Mouse (Mus musculus): Measurements from ENCODE around the gene Tpi1. TPM values are rescaled to one million over a fixed set of nuclear protein-coding genes. Genes with fewer than 3 reads are reported as not detected.

Tpi1 gene
- polyA plus RNA-seq, 1 experiment from 2014 or later: 461 TPM

DNA sequence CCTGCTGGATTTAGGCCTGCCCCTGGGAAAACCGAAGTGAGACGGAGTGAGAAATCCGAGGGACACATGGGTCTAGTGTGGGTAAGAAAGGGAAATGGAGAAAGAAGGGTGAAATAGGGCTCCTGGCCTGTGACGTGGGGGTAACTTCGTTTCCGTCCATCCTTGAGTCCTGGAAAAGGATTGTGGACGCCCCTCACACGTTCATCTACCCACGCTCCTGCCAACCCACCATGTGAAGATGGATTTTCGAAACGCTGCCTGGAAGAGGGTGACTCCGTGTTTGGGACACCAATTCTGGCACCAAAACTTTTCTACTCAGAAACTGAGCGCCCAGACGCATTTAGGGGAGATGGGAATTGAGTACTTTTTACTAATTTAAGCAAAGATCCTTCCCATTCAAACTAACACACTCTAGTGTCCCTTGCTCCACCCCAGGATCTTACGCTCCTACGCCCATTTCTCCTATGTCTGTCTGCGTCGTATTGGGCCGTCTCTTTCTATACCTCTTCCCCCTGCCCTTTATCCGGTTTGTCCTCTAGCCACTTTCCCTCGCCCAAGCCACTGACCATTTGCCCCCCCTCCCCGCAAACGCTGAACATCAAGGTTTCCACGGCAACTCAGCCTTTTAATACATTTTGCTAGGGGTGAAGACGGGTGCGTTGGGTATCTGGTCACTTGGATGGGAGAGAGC, 43.9 kb upstream of the Tpi1 start:
- 19% methylated on average over 26 of the region's 26 CpGs for WGBS
- Histone ChIP-seq H3K4me2 (ENCODE audit: low read length) (peak overlapping the region; percentile 76), H3K9ac (ENCODE audit: low read depth, low read length) (peak overlapping the region; percentile 96), H3K36me3 (ENCODE audit: control insufficient read depth, insufficient read depth, low read length) (peaks cover 5% of the 10 kb centered on the region; the same call in 1 of the 2 replicates), H3K9me3 (replicated peaks; ENCODE audit: control insufficient read depth, low read length, poor library complexity, severe bottlenecking) (no peaks in the 10 kb centered on the region), H3K27ac (ENCODE audit: low read length) (peak overlapping the region; percentile 99), H3K4me3 (ENCODE audit: low read depth, low read length) (peak overlapping the region; percentile 72), H3K27me3 (ENCODE audit: control insufficient read depth, insufficient read depth, low read depth, low read length) (no peaks in the 10 kb centered on the region), H3K4me1 (ENCODE audit: control insufficient read depth, insufficient read depth, low read length) (peaks cover 52% of the 10 kb centered on the region)
- ATAC-seq: no peak

DNA sequence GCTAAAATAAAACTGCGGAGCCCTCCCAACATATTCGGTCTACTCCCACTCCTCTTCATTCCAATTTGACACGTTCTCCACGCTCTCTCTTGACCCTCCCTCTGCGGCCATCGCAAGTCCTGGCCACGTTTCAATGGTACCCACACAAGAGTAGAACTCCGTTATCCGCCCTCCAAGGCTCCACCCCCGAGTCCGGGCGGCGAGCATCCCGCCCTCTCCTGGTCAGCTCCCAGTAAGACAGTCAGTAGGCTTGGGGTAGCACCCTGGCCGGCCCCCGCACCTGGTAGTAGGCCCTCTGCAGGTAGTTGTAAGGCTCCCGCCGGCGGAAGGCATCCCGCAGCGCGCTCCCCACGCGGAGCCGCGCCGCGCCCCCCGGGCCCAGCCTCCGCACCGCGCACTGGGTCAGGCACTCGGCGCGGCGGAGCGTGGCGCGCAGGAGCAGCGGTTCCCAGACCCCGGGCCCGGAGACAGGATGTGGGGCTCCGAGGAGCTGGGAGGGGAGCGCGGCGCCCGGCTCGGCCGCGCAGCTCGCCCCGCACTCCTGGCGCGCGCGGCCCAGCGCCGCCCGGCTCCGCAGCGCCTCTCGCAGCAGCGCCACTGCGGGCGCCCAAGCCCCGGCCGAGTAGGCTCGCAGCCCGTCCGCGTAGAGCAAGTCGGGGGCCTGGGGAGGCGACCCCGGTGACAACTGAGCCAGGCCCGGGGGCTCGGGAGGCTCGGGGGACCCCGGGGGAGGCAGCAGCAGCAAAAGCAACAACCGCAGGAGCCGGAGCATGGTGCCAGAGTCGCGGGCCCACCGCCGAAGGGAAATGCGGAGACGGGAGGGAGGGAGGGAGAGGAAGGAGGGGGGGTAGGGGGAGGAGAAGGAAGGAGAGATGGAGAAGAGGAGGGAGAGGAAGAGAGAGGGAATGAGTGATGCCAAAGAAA, 43.1 kb upstream of the Tpi1 start, which contains the start of gene P3h3:
Gene P3h3 (minus strand): TSS at position 837 of the 924 bp plus-strand sequence.
- ATAC-seq: peak; percentile 91
- Histone ChIP-seq H3K27me3 (ENCODE audit: control insufficient read depth, insufficient read depth, low read depth, low read length) (no peaks in the 10 kb centered on the region), H3K4me2 (ENCODE audit: low read length) (peak within 1 kb of the TSS; percentile 76), H3K4me1 (ENCODE audit: control insufficient read depth, insufficient read depth, low read length) (peaks cover 47% of the 10 kb centered on the region), H3K27ac (ENCODE audit: low read length) (peak within 1 kb of the TSS; percentile 99), H3K9me3 (replicated peaks; ENCODE audit: control insufficient read depth, low read length, poor library complexity, severe bottlenecking) (no peaks in the 10 kb centered on the region), H3K4me3 (ENCODE audit: low read depth, low read length) (peak within 1 kb of the TSS; percentile 72), H3K9ac (ENCODE audit: low read depth, low read length) (peak within 1 kb of the TSS; percentile 96), H3K36me3 (ENCODE audit: control insufficient read depth, insufficient read depth, low read length) (peaks cover 5% of the 10 kb centered on the region; the same call in 1 of the 2 replicates)
- under 1% methylated on average over 68 of the region's 86 CpGs for WGBS

DNA sequence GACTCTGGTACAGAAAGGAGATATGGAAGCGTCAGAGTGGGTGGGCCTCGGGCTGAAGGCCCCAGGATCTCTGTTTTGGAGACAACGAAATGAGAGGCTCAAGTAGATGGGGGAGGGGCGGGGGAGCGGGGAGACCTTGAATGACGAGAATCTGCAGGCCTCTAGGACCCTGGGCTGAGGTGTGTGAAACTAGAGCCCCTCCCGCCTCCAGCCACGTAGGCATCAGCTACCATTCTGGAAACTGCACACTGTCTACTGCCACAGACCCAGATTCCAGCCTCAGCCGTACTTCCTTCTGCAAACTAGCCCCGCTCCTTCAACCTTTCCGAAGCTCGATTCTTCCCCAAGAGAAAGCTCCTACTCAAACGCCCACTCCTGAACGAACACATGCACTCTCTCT, 42.2 kb upstream of the Tpi1 start:
- Histone ChIP-seq H3K9me3 (replicated peaks; ENCODE audit: control insufficient read depth, low read length, poor library complexity, severe bottlenecking) (no peaks in the 10 kb centered on the region), H3K9ac (ENCODE audit: low read depth, low read length) (peak overlapping the region; percentile 96), H3K27ac (ENCODE audit: low read length) (peak overlapping the region; percentile 99), H3K36me3 (ENCODE audit: control insufficient read depth, insufficient read depth, low read length) (peaks cover 5% of the 10 kb centered on the region; the same call in 1 of the 2 replicates), H3K4me3 (ENCODE audit: low read depth, low read length) (peak overlapping the region; percentile 72), H3K27me3 (ENCODE audit: control insufficient read depth, insufficient read depth, low read depth, low read length) (no peaks in the 10 kb centered on the region), H3K4me2 (ENCODE audit: low read length) (peak overlapping the region; percentile 76), H3K4me1 (ENCODE audit: control insufficient read depth, insufficient read depth, low read length) (peaks cover 38% of the 10 kb centered on the region)
- ATAC-seq: peak; percentile 90
- WGBS: 8% methylated on average over 14 of the region's 14 CpGs

DNA sequence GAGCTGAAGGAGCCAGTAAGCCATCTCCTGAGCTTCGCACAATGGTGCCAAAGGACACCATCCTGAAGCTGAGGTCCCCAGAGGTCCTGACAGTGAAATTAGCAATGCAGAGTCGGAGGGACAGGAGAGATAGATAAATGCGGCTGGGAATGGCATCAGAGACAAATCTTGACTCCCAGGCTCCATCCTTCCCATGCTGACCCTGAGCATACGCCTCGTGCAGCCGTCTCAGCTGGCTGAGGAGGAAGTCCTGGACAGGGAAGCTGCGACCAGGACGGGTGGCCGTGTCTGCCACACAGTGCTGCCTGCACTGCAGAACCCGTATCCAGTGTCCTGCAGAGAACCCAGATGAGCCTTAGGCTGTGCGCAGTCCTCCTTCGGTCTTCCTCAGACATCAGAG, 40.6 kb upstream of the Tpi1 start:
- H3K27me3 ChIP-seq (ENCODE audit: control insufficient read depth, insufficient read depth, low read depth, low read length): no peaks in the 10 kb centered on the region
- no peak overlapping the region for H3K9ac ChIP-seq (ENCODE audit: low read depth, low read length)
- H3K4me1 ChIP-seq (ENCODE audit: control insufficient read depth, insufficient read depth, low read length): peaks cover 21% of the 10 kb centered on the region
- H3K36me3 ChIP-seq (ENCODE audit: control insufficient read depth, insufficient read depth, low read length): no peaks in the 10 kb centered on the region
- no peak overlapping the region for H3K4me2 ChIP-seq (ENCODE audit: low read length)
- WGBS: 79% methylated on average over 12 of the region's 12 CpGs
- ATAC-seq: no peak
- no peak overlapping the region for H3K27ac ChIP-seq (ENCODE audit: low read length)
- no peak overlapping the region for H3K4me3 ChIP-seq (ENCODE audit: low read depth, low read length)
- no peaks in the 10 kb centered on the region for H3K9me3 ChIP-seq (replicated peaks; ENCODE audit: control insufficient read depth, low read length, poor library complexity, severe bottlenecking)

DNA sequence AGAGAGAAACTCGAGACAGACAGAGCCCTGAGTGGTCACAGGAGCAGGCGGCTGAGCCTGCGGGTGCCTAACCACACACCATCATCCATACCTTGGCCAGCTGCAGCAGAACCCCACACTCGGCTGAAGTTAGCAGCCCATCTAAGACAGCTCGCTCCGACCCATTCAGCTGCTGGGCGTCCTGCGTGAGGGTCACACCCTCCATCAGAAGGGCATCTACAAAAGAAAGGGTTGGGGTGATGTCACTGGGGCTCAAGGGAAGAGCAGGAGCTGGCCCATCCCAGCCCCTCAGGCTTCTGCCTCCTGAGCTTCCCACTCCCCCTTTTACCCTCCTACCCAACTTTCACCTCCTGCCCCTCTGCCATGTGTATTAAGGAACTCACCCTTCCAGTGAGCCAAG, 36.4 kb upstream of the Tpi1 start:
- Histone ChIP-seq H3K27ac (ENCODE audit: low read length) (no peak overlapping the region), H3K4me2 (ENCODE audit: low read length) (no peak overlapping the region), H3K9me3 (replicated peaks; ENCODE audit: control insufficient read depth, low read length, poor library complexity, severe bottlenecking) (no peaks in the 10 kb centered on the region), H3K36me3 (ENCODE audit: control insufficient read depth, insufficient read depth, low read length) (no peaks in the 10 kb centered on the region), H3K27me3 (ENCODE audit: control insufficient read depth, insufficient read depth, low read depth, low read length) (no peaks in the 10 kb centered on the region), H3K4me1 (ENCODE audit: control insufficient read depth, insufficient read depth, low read length) (peaks cover 5% of the 10 kb centered on the region), H3K9ac (ENCODE audit: low read depth, low read length) (no peak overlapping the region), H3K4me3 (ENCODE audit: low read depth, low read length) (no peak overlapping the region)
- WGBS: 65% methylated on average over 8 of the region's 8 CpGs
- ATAC-seq: no peak

DNA sequence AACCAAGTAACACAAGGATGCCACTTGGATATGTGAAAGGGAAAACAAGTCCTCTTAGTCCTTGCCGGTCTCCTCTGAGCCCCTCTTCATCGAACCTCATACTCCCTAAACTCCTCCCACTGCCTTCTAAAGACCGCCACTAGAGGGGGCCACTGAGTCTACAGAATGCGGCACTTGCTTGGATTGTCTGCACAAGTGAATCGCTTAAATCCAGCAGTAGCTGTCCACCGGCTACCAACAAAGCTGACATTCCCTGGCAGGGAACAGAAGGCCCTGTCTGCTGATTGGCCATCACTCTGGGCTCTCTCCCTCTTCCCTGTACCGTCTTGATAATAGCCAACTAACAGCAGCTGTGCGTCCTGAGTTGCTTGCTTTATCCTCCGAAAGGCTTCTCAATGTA, 33.2 kb upstream of the Tpi1 start:
- Histone ChIP-seq H3K9ac (ENCODE audit: low read depth, low read length) (no peak overlapping the region), H3K4me1 (ENCODE audit: control insufficient read depth, insufficient read depth, low read length) (peaks cover 3% of the 10 kb centered on the region; the same call in 1 of the 2 replicates), H3K27me3 (ENCODE audit: control insufficient read depth, insufficient read depth, low read depth, low read length) (no peaks in the 10 kb centered on the region), H3K36me3 (ENCODE audit: control insufficient read depth, insufficient read depth, low read length) (0 out of 2 replicates have a peak, but pooled peaks cover 3% of the 10 kb centered on the region), H3K9me3 (replicated peaks; ENCODE audit: control insufficient read depth, low read length, poor library complexity, severe bottlenecking) (no peaks in the 10 kb centered on the region), H3K4me3 (ENCODE audit: low read depth, low read length) (no peak overlapping the region), H3K27ac (ENCODE audit: low read length) (peak overlapping the region; percentile 74), H3K4me2 (ENCODE audit: low read length) (peak overlapping the region; percentile 30; the same call in 1 of the 2 replicates)
- peak; percentile 89 for ATAC-seq
- WGBS: 2% methylated on average over 9 of the region's 9 CpGs

DNA sequence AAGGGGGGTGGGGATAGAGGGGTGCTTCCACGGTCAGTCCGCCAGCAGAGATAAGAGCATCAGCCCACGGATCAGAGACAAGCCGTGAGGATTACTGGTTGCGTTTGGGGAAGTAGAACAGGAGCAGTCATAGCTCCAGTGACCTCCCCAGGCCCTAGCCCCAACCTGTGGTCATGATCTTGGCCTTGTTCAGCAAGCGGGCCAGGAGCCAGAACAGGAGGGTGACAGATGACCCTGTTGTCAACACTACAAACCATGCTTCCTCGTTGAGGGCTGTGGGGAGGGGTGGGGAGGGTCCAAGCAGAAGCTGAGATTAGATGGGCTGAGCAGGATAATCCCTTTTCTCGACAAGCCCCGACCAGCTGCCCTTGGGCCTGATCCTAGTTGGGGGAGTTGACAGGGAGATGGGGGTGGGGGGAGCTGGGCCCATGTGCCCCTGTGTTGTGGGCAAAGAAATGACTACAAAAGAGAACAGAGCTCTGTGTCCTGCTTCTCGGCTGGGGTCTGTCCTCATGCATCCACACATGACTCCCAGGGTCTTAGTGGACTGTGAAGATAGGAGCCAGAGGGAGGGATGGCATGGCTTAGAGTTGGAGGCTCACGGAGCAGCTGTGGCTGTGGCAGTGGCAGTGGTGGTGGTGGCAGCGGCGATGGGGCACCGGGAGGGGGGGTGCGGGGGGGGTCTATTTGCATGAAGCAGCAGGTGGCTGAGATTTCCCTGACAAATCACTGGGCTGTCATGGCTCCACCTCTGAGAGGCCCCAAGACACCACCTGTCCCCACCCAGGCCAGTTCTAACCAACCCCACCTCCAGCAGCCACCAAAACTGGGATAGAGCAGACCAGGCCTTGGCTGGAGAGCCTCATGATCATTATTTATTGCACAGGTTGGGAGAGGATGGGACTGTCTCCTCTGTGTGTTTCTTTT, 26.4 kb upstream of the Tpi1 start, which contains the start of gene Gnb3:
Gene Gnb3 (minus strand): TSS at position 35 of the 927 bp plus-strand sequence.
- no peak within 1 kb of the TSS for H3K4me3 ChIP-seq (ENCODE audit: low read depth, low read length)
- no peaks in the 10 kb centered on the region for H3K9me3 ChIP-seq (replicated peaks; ENCODE audit: control insufficient read depth, low read length, poor library complexity, severe bottlenecking)
- peaks cover 7% of the 10 kb centered on the region for H3K36me3 ChIP-seq (ENCODE audit: control insufficient read depth, insufficient read depth, low read length)
- H3K4me1 ChIP-seq (ENCODE audit: control insufficient read depth, insufficient read depth, low read length): no peaks in the 10 kb centered on the region
- no peak within 1 kb of the TSS for H3K4me2 ChIP-seq (ENCODE audit: low read length)
- ATAC-seq: peak; percentile 39
- H3K9ac ChIP-seq (ENCODE audit: low read depth, low read length): peak within 1 kb of the TSS; percentile 1; the same call in 1 of the 2 replicates
- no peaks in the 10 kb centered on the region for H3K27me3 ChIP-seq (ENCODE audit: control insufficient read depth, insufficient read depth, low read depth, low read length)
- 13% methylated on average over 15 of the region's 15 CpGs for WGBS
- peak within 1 kb of the TSS; percentile 4; the same call in 1 of the 2 replicates for H3K27ac ChIP-seq (ENCODE audit: low read length)

DNA sequence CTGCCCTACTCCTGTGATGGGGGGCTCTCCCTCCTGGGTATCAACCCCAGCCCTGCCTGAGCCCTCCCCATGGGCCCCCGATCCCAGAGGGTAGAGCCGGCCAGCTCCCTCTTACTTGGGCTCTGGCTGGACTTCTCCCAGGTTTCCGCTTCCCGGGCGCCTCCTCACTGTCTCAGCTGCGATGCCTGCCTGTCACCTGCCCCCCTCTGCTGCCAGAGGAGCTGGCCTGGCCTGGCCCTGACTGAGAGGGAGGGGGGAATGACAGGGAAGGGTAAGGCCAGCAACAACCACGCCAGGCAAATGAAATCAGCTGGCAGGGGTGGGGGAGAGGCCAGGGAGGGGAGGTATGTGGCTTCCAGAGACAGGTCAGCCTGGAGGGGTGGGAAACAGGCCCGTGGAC, 25.7 kb upstream of the Tpi1 start:
- peak; percentile 16 for ATAC-seq
- Histone ChIP-seq H3K27me3 (ENCODE audit: control insufficient read depth, insufficient read depth, low read depth, low read length) (no peaks in the 10 kb centered on the region), H3K4me1 (ENCODE audit: control insufficient read depth, insufficient read depth, low read length) (no peaks in the 10 kb centered on the region), H3K9ac (ENCODE audit: low read depth, low read length) (no peak overlapping the region; the same call in 1 of the 2 replicates), H3K27ac (ENCODE audit: low read length) (no peak overlapping the region), H3K36me3 (ENCODE audit: control insufficient read depth, insufficient read depth, low read length) (peaks cover 6% of the 10 kb centered on the region), H3K9me3 (replicated peaks; ENCODE audit: control insufficient read depth, low read length, poor library complexity, severe bottlenecking) (no peaks in the 10 kb centered on the region), H3K4me3 (ENCODE audit: low read depth, low read length) (no peak overlapping the region), H3K4me2 (ENCODE audit: low read length) (no peak overlapping the region)
- 6% methylated on average over 8 of the region's 8 CpGs for WGBS

Data from midbrain, embryonic 16.5 days (tissue).